8 mouse cellular contexts compared by ENCODE assay signal in genomic region chr7:63896968-63897468, GRCm38 (mm10). TPM values are rescaled to one million over a fixed set of nuclear protein-coding genes. Genes with fewer than 3 reads are reported as not detected.
A peak's percentile ranks its signal among the peaks of the same experiment; 100 is the strongest.
DNase-seq lines count a peak whose midpoint lies in the region; ATAC-seq lines count a peak whose summit lies in the region.

No protein-coding gene starts in this region.

- H3K36me3 ChIP-seq in hindbrain, embryonic 12.5 days, result no peaks in the 10 kb centered on the region

- no peaks in the 10 kb centered on the region for H3K27me3 ChIP-seq in hindbrain, embryonic 12.5 days

- peak overlapping the region; percentile 55 for H3K9ac ChIP-seq in hindbrain, embryonic 12.5 days

- DNase-seq in R1 (ENCODE audit: low read depth, low spot score), result peak; percentile 74
- peak; percentile 94 to 95 for DNase-seq in cerebellum, postnatal 25 days
- DNase-seq in frontal cortex, postnatal 14 days (ENCODE audit: low spot score in 2 of 2), result peak; percentile 83 to 85
- peak; percentile 69 to 75 for DNase-seq in layer of hippocampus, postnatal 25 days (ENCODE audit: extremely low spot score in 1 of 2, low spot score in 1 of 2)
- DNase-seq in lung, postnatal 14 days, result peak; percentile 94
- peak; percentile 90 for DNase-seq in ovary, postnatal 36 days (ENCODE audit: low spot score)
- peak; percentile 89 for DNase-seq in thymus, postnatal 14 days

- peaks cover 38% of the 10 kb centered on the region for H3K4me1 ChIP-seq in hindbrain, embryonic 12.5 days

- H3K4me3 ChIP-seq in hindbrain, embryonic 12.5 days, result peak overlapping the region; percentile 25

- WGBS in hindbrain, embryonic 12.5 days, result 2% methylated on average over 22 of the region's 22 CpGs

- peak; percentile 83 for ATAC-seq in hindbrain, embryonic 12.5 days (ENCODE audit: low FRiP score)

- H3K9me3 ChIP-seq in hindbrain, embryonic 12.5 days (replicated peaks), result no peaks in the 10 kb centered on the region

- peak overlapping the region; percentile 48; the same call in 1 of the 2 replicates for H3K27ac ChIP-seq in hindbrain, embryonic 12.5 days

- peak overlapping the region; percentile 67 for H3K4me2 ChIP-seq in hindbrain, embryonic 12.5 days (replicated peaks)

RNA-seq across cellular contexts. Expression of gene E030018B13Rik, which starts 19.6 kb away (rescaled TPM):
- polyA plus RNA-seq in hindbrain, embryonic 12.5 days (2016; fragmentation: Nextera tagmentation; extraction: Ambion mirVana), result 0.21 TPM in 1 of 2 replicates, not detected in the other
- total RNA-seq in layer of hippocampus, postnatal 25 days (2021), result not detected

RNA-seq across cellular contexts. Expression of gene Klf13, which starts 41.7 kb away (rescaled TPM):
- polyA plus RNA-seq in hindbrain, embryonic 12.5 days (2016; fragmentation: Nextera tagmentation; extraction: Ambion mirVana), result 28.1 and 30.1 TPM in 2 replicates
- total RNA-seq in layer of hippocampus, postnatal 25 days (2021), result 100 to 1,000 TPM; 204 to 216 TPM

Comparison
In these comparisons a context has a peak if more than half of its experiments do, and no peak if none do; other contexts are left out.
1. Peak in every context shown above with its lines: DNase-seq, ATAC-seq, H3K4me3 ChIP-seq and H3K27ac ChIP-seq.